In the genomic region with DNA sequence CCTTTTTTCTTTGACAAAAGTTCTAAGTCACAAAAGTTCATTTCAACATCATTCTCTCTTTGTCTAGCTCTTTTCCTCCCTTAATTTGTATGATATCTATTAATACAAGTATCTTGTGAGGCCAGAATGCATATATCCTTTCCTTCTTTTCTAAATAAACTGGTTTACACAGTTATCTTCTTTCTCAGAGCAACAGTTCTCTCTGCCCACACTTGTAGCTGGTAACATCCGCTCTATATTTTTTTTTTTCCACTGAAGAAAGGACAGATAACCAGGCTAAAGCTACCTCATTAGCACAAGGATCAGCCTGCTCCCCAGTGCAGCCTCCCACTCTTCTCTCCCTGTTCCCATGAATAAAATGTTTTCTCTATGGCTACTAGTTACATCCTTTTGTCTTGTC, we compare ENCODE assay signal across 23 mouse cellular contexts.
"Had no signal": no experiment of that assay in that cellular context is flagged by ENCODE, and none has a peak within 500 bp of the region (broad histone marks: within the 10 kb centered on the region; RNA-seq: fewer than 3 reads in every experiment).

No protein-coding gene starts in this region.

- ATAC-seq: hindbrain, postnatal 0 days; intestine, embryonic 16.5 days; liver, embryonic 12.5 days had no signal

- H3K9me3 ChIP-seq: heart, embryonic 10.5 days; heart, embryonic 12.5 days; hindbrain, embryonic 13.5 days; hindbrain, embryonic 15.5 days; kidney, embryonic 15.5 days; limb, embryonic 13.5 days; limb, embryonic 15.5 days; liver, embryonic 12.5 days had no signal

- H3K36me3 ChIP-seq: heart, embryonic 10.5 days; heart, embryonic 12.5 days; hindbrain, embryonic 13.5 days; hindbrain, embryonic 15.5 days; kidney, embryonic 15.5 days; limb, embryonic 13.5 days; limb, embryonic 15.5 days; liver, embryonic 12.5 days had no signal

- H3K27me3 ChIP-seq: heart, embryonic 12.5 days; hindbrain, embryonic 13.5 days; hindbrain, embryonic 15.5 days; kidney, embryonic 15.5 days; limb, embryonic 13.5 days; limb, embryonic 15.5 days; liver, embryonic 12.5 days had no signal

- H3K4me2 ChIP-seq: heart, embryonic 12.5 days; hindbrain, embryonic 13.5 days; hindbrain, embryonic 15.5 days; kidney, embryonic 15.5 days; limb, embryonic 13.5 days; limb, embryonic 15.5 days; liver, embryonic 12.5 days had no signal

- H3K4me1 ChIP-seq: heart, embryonic 10.5 days; hindbrain, embryonic 13.5 days; hindbrain, embryonic 15.5 days; kidney, embryonic 15.5 days; limb, embryonic 13.5 days had no signal

- H3K9ac ChIP-seq: heart, embryonic 12.5 days; hindbrain, embryonic 13.5 days; hindbrain, embryonic 15.5 days; kidney, embryonic 15.5 days; limb, embryonic 13.5 days; limb, embryonic 15.5 days; liver, embryonic 12.5 days had no signal

- H3K27ac ChIP-seq: heart, embryonic 10.5 days; hindbrain, embryonic 13.5 days; hindbrain, embryonic 15.5 days; hindbrain, postnatal 0 days; kidney, embryonic 15.5 days; kidney, postnatal 0 days; limb, embryonic 13.5 days; limb, embryonic 15.5 days; liver, embryonic 12.5 days had no signal

- H3K4me3 ChIP-seq: heart, embryonic 10.5 days; heart, embryonic 12.5 days; hindbrain, embryonic 13.5 days; hindbrain, embryonic 15.5 days; kidney, embryonic 15.5 days; limb, embryonic 13.5 days; limb, embryonic 15.5 days; liver, embryonic 12.5 days had no signal

- DNase-seq: gastrocnemius, postnatal 10 days; gastrocnemius, postnatal 25 days; heart, adult 18-20 months; heart, postnatal 10 days; kidney, adult 11 months; kidney, adult 2 months; kidney, adult 9 months; kidney, postnatal 14 days; kidney, postnatal 36 days; layer of hippocampus, adult 9-11 months; layer of hippocampus, postnatal 36 days; left cerebral cortex, postnatal 4 days had no signal
